Mouse (Mus musculus) hindbrain, postnatal 0 days (tissue): ENCODE results near the gene Olfr223. TPM values are rescaled to one million over a fixed set of nuclear protein-coding genes. Genes with fewer than 3 reads are reported as not detected.

Source experiments
- ATAC-seq: fragments of 200-750 bp; cut with Nextera tagmentation; 2 replicates; pipeline ENCODE4 v1.8.0; 2017; ENCODE audit warnings: mild to moderate bottlenecking, moderate TSS enrichment, moderate library complexity
- DNase-seq: peaks from one replicate; pipeline ENCODE4 v3.0.0-alpha.2; 2015; ENCODE audit warnings: low spot score
- H3K27ac ChIP-seq: fragments of 300-500 bp; sonication (generic); 2 replicates; pipeline ENCODE4 v1.5.1; 2014; ENCODE audit warnings: mild to moderate bottlenecking
- H3K27me3 ChIP-seq: fragments of 300-500 bp; sonication (generic); 2 replicates; pipeline ENCODE4 v1.6.1; 2014; ENCODE audit warnings: low read length, mixed read lengths; ENCODE audit not compliant: insufficient read depth
- H3K36me3 ChIP-seq: fragments of 300-500 bp; sonication (generic); 2 replicates; pipeline ENCODE4 v1.6.1; 2014; ENCODE audit warnings: low read length, mixed read lengths; ENCODE audit not compliant: insufficient read depth
- H3K4me1 ChIP-seq: fragments of 300-500 bp; sonication (generic); 2 replicates; pipeline ENCODE4 v1.6.1; 2014; ENCODE audit warnings: antibody characterized with exemption, low read length, mixed read lengths; ENCODE audit not compliant: insufficient read depth
- H3K4me2 ChIP-seq: fragments of 300-500 bp; sonication (generic); 2 replicates; pipeline ENCODE4 v1.6.1; 2014; ENCODE audit warnings: low read depth, mild to moderate bottlenecking, low read length, moderate library complexity, mixed read lengths
- H3K4me3 ChIP-seq: fragments of 300-500 bp; sonication (generic); 2 replicates; pipeline ENCODE4 v1.5.1; 2014; ENCODE audit warnings: low read length
- H3K9ac ChIP-seq: fragments of 300-500 bp; sonication (generic); replicated peaks from 2 replicates; pipeline ENCODE4 v1.6.1; 2014; ENCODE audit warnings: mild to moderate bottlenecking, low read length, moderate library complexity, mixed read lengths
- H3K9me3 ChIP-seq: fragments of 300-500 bp; sonication (generic); 2 replicates; pipeline ENCODE4 v1.6.1; 2016; ENCODE audit warnings: low read length, mixed read lengths
- CTCF ChIP-seq: IDR thresholded peaks from 2 replicates; pipeline ENCODE4 v1.5.1; 2016; ENCODE audit warnings: antibody characterized with exemption, control low read depth, low read depth
- WGBS: fragments of 180-500 bp; shearing (Covaris S2); extraction: QIAGEN DNeasy Blood & Tissue Kit; methylation state at CpG from one replicate; pipeline ENCODE4 v1.1.7; 2014; 5-methylcytosine and 5-hydroxymethylcytosine counted together
- polyA plus RNA-seq: library from polyadenylated mRNA; unstranded; fragments of >200 nt; fragmentation: Nextera tagmentation; extraction: Ambion mirVana; gene quantifications from 2 replicates; pipeline ENCODE4 v1.2.1, GENCODE M21; 2015
- total RNA-seq: library from RNA; depleted of rRNA; stranded (reverse); fragments of >200 nt; gene quantifications from 2 replicates; pipeline ENCODE4 v1.2.3, GENCODE M21; 2014; rRNA removed

Olfr223 gene
- total and polyA plus RNA-seq, 2 experiments from 2014 or later = not detected

DNA sequence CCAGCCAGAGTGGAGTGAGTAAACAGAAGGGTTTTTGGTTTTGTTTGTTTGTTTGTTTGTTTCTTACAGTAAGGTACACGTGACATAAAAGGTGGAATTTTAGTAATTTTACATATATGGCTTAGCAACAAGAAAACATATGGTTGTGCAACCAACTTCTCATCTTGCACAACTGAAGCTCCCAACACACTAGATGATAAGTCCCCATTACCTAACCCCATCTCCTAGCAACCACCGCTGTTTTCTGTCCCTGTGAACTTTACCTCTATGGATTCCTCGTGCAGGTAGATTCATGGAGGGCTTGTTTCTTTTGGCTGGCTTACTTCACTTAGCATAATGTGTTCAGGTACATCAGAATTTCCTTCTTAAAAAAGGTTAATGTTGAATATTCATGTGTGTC, 49.7 kb downstream of the Olfr223 start:
- WGBS = 85% methylated on average over 3 of the region's 3 CpGs
- no peak for ATAC-seq
- Histone ChIP-seq H3K4me3 (no peak overlapping the region), H3K9me3 (no peaks in the 10 kb centered on the region), H3K27ac (no peak overlapping the region), H3K4me2 (no peak overlapping the region), H3K9ac (no peak overlapping the region), H3K4me1 (no peaks in the 10 kb centered on the region), H3K36me3 (no peaks in the 10 kb centered on the region), H3K27me3 (no peaks in the 10 kb centered on the region)
- no peak for DNase-seq
- no peak for TF ChIP-seq CTCF

DNA sequence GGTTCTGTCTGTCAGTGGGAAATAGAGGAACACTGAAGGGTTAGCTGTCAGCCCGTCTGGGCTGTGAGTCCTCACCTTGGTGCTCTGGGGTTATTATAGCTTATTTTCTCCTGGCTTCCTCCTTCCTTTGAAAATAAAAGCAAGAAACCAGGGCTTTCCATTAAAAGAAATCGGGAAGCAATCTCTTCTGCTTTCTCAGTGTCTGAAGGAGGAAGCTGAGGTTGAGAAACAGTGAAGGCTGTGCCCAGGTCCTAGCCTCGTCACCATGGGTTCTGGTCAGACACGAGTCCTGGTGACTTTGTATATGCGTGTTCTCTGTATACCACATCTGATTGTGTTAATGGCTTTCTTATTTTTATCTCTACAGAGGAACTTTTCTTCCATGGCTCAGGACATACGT, 50.6 kb downstream of the Olfr223 start:
- no peak overlapping the region for H3K4me2 ChIP-seq
- no peaks in the 10 kb centered on the region for H3K36me3 ChIP-seq
- H3K27ac ChIP-seq = no peak overlapping the region
- H3K4me1 ChIP-seq = no peaks in the 10 kb centered on the region
- DNase-seq (no peak), ATAC-seq (no peak)
- no peaks in the 10 kb centered on the region for H3K27me3 ChIP-seq
- H3K9ac ChIP-seq = no peak overlapping the region
- no peaks in the 10 kb centered on the region for H3K9me3 ChIP-seq
- 84% methylated on average over 6 of the region's 6 CpGs for WGBS
- H3K4me3 ChIP-seq = no peak overlapping the region
- TF ChIP-seq CTCF = no peak

DNA sequence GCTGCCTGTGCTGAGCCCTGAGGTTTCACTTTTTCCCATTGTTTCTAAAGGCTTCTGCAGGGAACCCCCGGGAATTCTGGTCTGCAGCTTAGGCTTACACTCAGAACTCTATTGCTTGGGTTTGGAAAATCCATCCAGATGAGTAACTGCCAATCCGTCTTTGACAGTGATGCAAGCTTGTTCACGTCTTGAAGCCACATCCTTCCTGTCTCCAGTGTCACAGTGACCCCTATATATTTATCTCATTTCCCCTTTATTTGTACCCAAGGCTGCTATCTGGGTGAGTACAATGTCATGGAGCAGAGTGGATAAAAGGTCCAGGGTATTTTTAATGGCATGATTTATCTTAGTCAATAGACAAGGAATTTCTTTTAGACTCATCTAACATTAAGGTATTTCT, 51.8 kb downstream of the Olfr223 start, which contains the start of gene Nlrp3:
TSS of gene Nlrp3 (plus strand) at position 245 of the 400 bp plus-strand sequence.
- H3K9me3 ChIP-seq = no peaks in the 10 kb centered on the region
- no peak within 1 kb of the TSS for H3K4me2 ChIP-seq
- H3K4me3 ChIP-seq = no peak within 1 kb of the TSS
- 55% methylated on average over 3 of the region's 3 CpGs for WGBS
- H3K9ac ChIP-seq = 0 out of 2 replicates have a peak within 1 kb of the TSS, but pooled peaks have one; percentile 9
- no peaks in the 10 kb centered on the region for H3K36me3 ChIP-seq
- DNase-seq (no peak), ATAC-seq (no peak)
- H3K27me3 ChIP-seq = no peaks in the 10 kb centered on the region
- no peaks in the 10 kb centered on the region for H3K4me1 ChIP-seq
- TF ChIP-seq CTCF = no peak
- no peak within 1 kb of the TSS for H3K27ac ChIP-seq

DNA sequence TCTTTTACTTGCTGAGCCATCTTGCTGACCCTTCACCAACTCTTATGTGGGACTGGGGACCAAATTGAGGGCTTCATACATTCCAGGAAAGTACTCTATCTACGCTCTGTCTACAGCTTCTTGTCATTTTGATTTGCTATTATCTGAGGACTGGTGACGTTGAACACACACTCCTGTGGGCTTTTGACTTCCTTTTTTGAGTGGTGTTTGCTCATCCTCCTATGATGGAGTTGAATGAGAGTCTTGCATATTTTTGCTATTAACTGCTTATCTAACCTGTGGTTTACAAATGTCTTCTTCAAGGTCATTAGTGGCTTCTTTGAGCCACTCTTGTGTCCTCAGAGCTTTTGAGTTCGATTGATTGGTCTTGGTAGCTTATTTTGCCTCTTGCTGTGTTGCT, 53.0 kb downstream of the Olfr223 start:
- H3K4me3 ChIP-seq = no peak overlapping the region
- H3K9ac ChIP-seq = 0 out of 2 replicates have a peak overlapping the region, but pooled peaks have one; percentile 9
- no peaks in the 10 kb centered on the region for H3K9me3 ChIP-seq
- H3K4me1 ChIP-seq = no peaks in the 10 kb centered on the region
- TF ChIP-seq CTCF = no peak
- DNase-seq = no peak
- no peak overlapping the region for H3K27ac ChIP-seq
- no peak for ATAC-seq
- no peaks in the 10 kb centered on the region for H3K27me3 ChIP-seq
- H3K4me2 ChIP-seq = no peak overlapping the region
- 84% methylated on average over 3 of the region's 3 CpGs for WGBS
- H3K36me3 ChIP-seq = no peaks in the 10 kb centered on the region

Other genes with a start within 250 kb of the Olfr223 start
- not detected in 2 replicates for gene Prss38, start 217.6 kb downstream of the Olfr223 start, total RNA-seq
- gene Prss38, start 217.6 kb downstream of the Olfr223 start, polyA plus RNA-seq = not detected in 2 replicates
- gene Jmjd4, start 143.2 kb downstream of the Olfr223 start, total RNA-seq = 35.5 and 37.5 TPM in 2 replicates
- 21.2 and 22.9 TPM in 2 replicates for gene Jmjd4, start 143.2 kb downstream of the Olfr223 start, polyA plus RNA-seq
- 406 and 413 TPM in 2 replicates for gene Snap47, start 142.1 kb downstream of the Olfr223 start, total RNA-seq
- gene Snap47, start 142.1 kb downstream of the Olfr223 start, polyA plus RNA-seq = 512 and 537 TPM in 2 replicates
- gene Zfp867, start 120.8 kb downstream of the Olfr223 start, total RNA-seq = 6.6 and 7.3 TPM in 2 replicates
- gene Zfp867, start 120.8 kb downstream of the Olfr223 start, polyA plus RNA-seq = 6.1 and 6.9 TPM in 2 replicates
- gene Zkscan17, start 66.5 kb downstream of the Olfr223 start, total RNA-seq = 21.1 and 27.2 TPM in 2 replicates
- 14.3 and 15.1 TPM in 2 replicates for gene Zkscan17, start 66.5 kb downstream of the Olfr223 start, polyA plus RNA-seq
- 0.29 and 0.31 TPM in 2 replicates for gene Nlrp3, start 51.7 kb downstream of the Olfr223 start, total RNA-seq
- gene Nlrp3, start 51.7 kb downstream of the Olfr223 start, polyA plus RNA-seq = 0.13 and 0.23 TPM in 2 replicates
- not detected in 2 replicates for gene Olfr222, start 17.1 kb downstream of the Olfr223 start, total RNA-seq
- gene Olfr222, start 17.1 kb downstream of the Olfr223 start, polyA plus RNA-seq = not detected in 2 replicates
- 149 and 178 TPM in 2 replicates for gene Mprip, start 68.0 kb upstream of the Olfr223 start, total RNA-seq
- 54.7 and 57.8 TPM in 2 replicates for gene Mprip, start 68.0 kb upstream of the Olfr223 start, polyA plus RNA-seq
- 10.9 and 16.0 TPM in 2 replicates for gene Pld6, start 194.4 kb upstream of the Olfr223 start, total RNA-seq
- 21.5 and 24.6 TPM in 2 replicates for gene Pld6, start 194.4 kb upstream of the Olfr223 start, polyA plus RNA-seq
- 42.8 and 43.5 TPM in 2 replicates for gene Flcn, start 216.7 kb upstream of the Olfr223 start, total RNA-seq
- gene Flcn, start 216.7 kb upstream of the Olfr223 start, polyA plus RNA-seq = 28.4 and 28.8 TPM in 2 replicates
- gene Nt5m, start 246.2 kb upstream of the Olfr223 start, total RNA-seq = 85.4 and 101 TPM in 2 replicates
- 88.4 and 89.1 TPM in 2 replicates for gene Nt5m, start 246.2 kb upstream of the Olfr223 start, polyA plus RNA-seq
- 96.0 and 105 TPM in 2 replicates for gene Cops3, start 246.5 kb upstream of the Olfr223 start, total RNA-seq
- 153 and 158 TPM in 2 replicates for gene Cops3, start 246.5 kb upstream of the Olfr223 start, polyA plus RNA-seq